Mouse (Mus musculus) myocyte (in vitro differentiated cells): ENCODE measurements around the gene Hs2st1. TPM values are rescaled to one million over a fixed set of nuclear protein-coding genes. Genes with fewer than 3 reads are reported as not detected.
A peak's percentile ranks its signal among the peaks of the same experiment; 100 is the strongest.

ENCODE experiments used
- H3K27me3 ChIP-seq: one replicate; pipeline ENCODE4 v1.6.1; 2011; ENCODE audit not compliant: control insufficient read depth, insufficient read depth, insufficient read length
- H3K36me3 ChIP-seq: one replicate; pipeline ENCODE4 v1.6.1; 2011; ENCODE audit not compliant: control insufficient read depth, insufficient read depth
- H3K4me2 ChIP-seq: one replicate; pipeline ENCODE4 v1.6.1; 2011; ENCODE audit warnings: low read depth, control low read depth
- H3K4me3 ChIP-seq: one replicate; pipeline ENCODE4 v1.5.1; 2011; ENCODE audit warnings: mild to moderate bottlenecking, control low read depth, moderate library complexity
- H3K79me2 ChIP-seq: one replicate; pipeline ENCODE4 v1.6.1; 2011; ENCODE audit not compliant: control insufficient read depth, insufficient read depth
- H3ac ChIP-seq: one replicate; pipeline ENCODE4 v1.6.1; 2011; ENCODE audit not compliant: control insufficient read depth, insufficient read length
- CEBPB ChIP-seq: IDR thresholded peaks from 2 replicates; pipeline ENCODE4 v1.6.1; 2011; ENCODE audit warnings: mild to moderate bottlenecking, moderate library complexity; ENCODE audit not compliant: poor library complexity, insufficient read depth, severe bottlenecking
- E2F4 ChIP-seq: IDR thresholded peaks from one replicate; pipeline ENCODE4 v1.6.1; 2011; ENCODE audit warnings: mild to moderate bottlenecking, control low read depth, moderate library complexity; ENCODE audit not compliant: insufficient read depth
- MAX ChIP-seq: IDR thresholded peaks from one replicate; pipeline ENCODE4 v1.6.1; 2011; ENCODE audit warnings: low read depth, mild to moderate bottlenecking, control low read depth
- MYOD1 ChIP-seq, 3 experiments: IDR thresholded peaks; one replicate each; pipeline ENCODE4 v1.6.1; 2011; ENCODE audit warnings: control low read depth in 2 of 3, low read depth in 2 of 3, mild to moderate bottlenecking in 2 of 3, moderate library complexity in 1 of 3; ENCODE audit not compliant: insufficient read length in 2 of 3, control insufficient read depth in 1 of 3
- MYOG ChIP-seq, 3 experiments: IDR thresholded peaks; one replicate each; pipeline ENCODE4 v1.6.1; 2011; ENCODE audit warnings: control low read depth in 2 of 3, low read depth in 2 of 3, mild to moderate bottlenecking in 2 of 3; ENCODE audit not compliant: insufficient read length in 2 of 3, control insufficient read depth in 1 of 3, insufficient read depth in 1 of 3
- POLR2A ChIP-seq: IDR thresholded peaks from one replicate; pipeline ENCODE4 v1.6.1; 2011; ENCODE audit warnings: low read depth, mild to moderate bottlenecking, control low read depth, moderate library complexity; ENCODE audit not compliant: insufficient read length
- POLR2AphosphoS2 ChIP-seq: IDR thresholded peaks from one replicate; pipeline ENCODE4 v1.6.1; 2011; ENCODE audit warnings: low read depth, control low read depth; ENCODE audit not compliant: insufficient read length
- REST ChIP-seq: IDR thresholded peaks from one replicate; pipeline ENCODE4 v1.6.1; 2011; ENCODE audit warnings: mild to moderate bottlenecking, control low read depth, moderate library complexity; ENCODE audit not compliant: insufficient read depth, insufficient read length
- SRF ChIP-seq: IDR thresholded peaks from one replicate; pipeline ENCODE4 v1.6.1; 2011; ENCODE audit warnings: low read depth; ENCODE audit not compliant: control insufficient read depth, insufficient read length
- TCF12 ChIP-seq: IDR thresholded peaks from one replicate; pipeline ENCODE4 v1.6.1; 2011; ENCODE audit warnings: mild to moderate bottlenecking, control low read depth; ENCODE audit not compliant: poor library complexity, insufficient read depth, severe bottlenecking
- TCF3 ChIP-seq: IDR thresholded peaks from one replicate; pipeline ENCODE4 v1.6.1; 2011; ENCODE audit warnings: low read depth, control low read depth; ENCODE audit not compliant: insufficient read length
- USF1 ChIP-seq: IDR thresholded peaks from one replicate; pipeline ENCODE4 v1.6.1; 2011; ENCODE audit warnings: low read depth, mild to moderate bottlenecking, control low read depth, moderate library complexity
- polyA plus RNA-seq: library from polyadenylated mRNA; unstranded; fragments of >200 nt; fragmentation: generic; extraction: Trizol; gene quantifications from one replicate; pipeline ENCODE4 v1.2.1, GENCODE M21; 2012; ENCODE audit warnings: missing spikeins

Hs2st1 gene
- polyA plus RNA-seq, 1 experiment: 16.2 TPM

- Histone ChIP-seq H3K36me3 (no peaks in the 10 kb centered on the region), H3K27me3 (no peaks in the 10 kb centered on the region), H3K79me2 (peaks cover 56% of the 10 kb centered on the region), H3ac (no peak overlapping the region), H3K4me3 (no peak overlapping the region), H3K4me2 (no peak overlapping the region)
- no peak for TF ChIP-seq POLR2AphosphoS2
- TF ChIP-seq SRF: no peak
- TF ChIP-seq TCF3: no peak
- no peak for TF ChIP-seq MAX
Observed at GRCm38 (mm10) chr3:144510724-144511123, 59.3 kb downstream of the Hs2st1 start.

- H3K36me3 ChIP-seq: no peaks in the 10 kb centered on the region
Observed at GRCm38 (mm10) chr3:144508342-144508741, 61.6 kb downstream of the Hs2st1 start.

GRCm38 (mm10) chr3:144507885-144508284, 62.1 kb downstream of the Hs2st1 start:
- no peak overlapping the region for H3K4me2 ChIP-seq

More at GRCm38 (mm10) chr3:144508342-144508741, 61.6 kb downstream of the Hs2st1 start:
- H3K79me2 ChIP-seq: peaks cover 64% of the 10 kb centered on the region
- H3K27me3 ChIP-seq: no peaks in the 10 kb centered on the region
- no peak overlapping the region for H3ac ChIP-seq
- TF ChIP-seq REST (no peak), POLR2AphosphoS2 (no peak), TCF12 (no peak), MAX (no peak), TCF3 (no peak), POLR2A (no peak), E2F4 (no peak), MYOG (IDR thresholded peaks at IDR 0.05; ENCODE audit: control insufficient read depth in 1 of 3, insufficient read depth in 1 of 3, insufficient read length in 2 of 3, low read depth in 2 of 3) (no peak), USF1 (no peak)
- H3K4me3 ChIP-seq: no peak overlapping the region
- no peak overlapping the region for H3K4me2 ChIP-seq

GRCm38 (mm10) chr3:144506213-144506612, 63.8 kb downstream of the Hs2st1 start:
- peak; percentile 75 for TF ChIP-seq USF1
- TF ChIP-seq MYOG (IDR thresholded peaks at IDR 0.05; ENCODE audit: control insufficient read depth in 1 of 3, insufficient read depth in 1 of 3, insufficient read length in 2 of 3, low read depth in 2 of 3): peak in 2 of 3 experiments; percentile 76 to 78
- peak; percentile 74 for TF ChIP-seq TCF12
- no peak for TF ChIP-seq E2F4
- no peak for TF ChIP-seq POLR2A
- TF ChIP-seq MYOD1 (IDR thresholded peaks at IDR 0.05; ENCODE audit: control insufficient read depth in 1 of 3, insufficient read length in 2 of 3, low read depth in 2 of 3): peak; percentile 86 to 92 (median 88)
- no peak for TF ChIP-seq CEBPB
- peak; percentile 15 for TF ChIP-seq SRF
- TF ChIP-seq REST: no peak
- TF ChIP-seq MAX: no peak
- TF ChIP-seq TCF3: peak; percentile 27
- TF ChIP-seq POLR2AphosphoS2: no peak
- no peak overlapping the region for H3ac ChIP-seq
- H3K4me2 ChIP-seq: peak overlapping the region; percentile 76
- H3K27me3 ChIP-seq: no peaks in the 10 kb centered on the region
- H3K4me3 ChIP-seq: no peak overlapping the region
- H3K36me3 ChIP-seq: no peaks in the 10 kb centered on the region
- peaks cover 75% of the 10 kb centered on the region for H3K79me2 ChIP-seq

More at GRCm38 (mm10) chr3:144507885-144508284, 62.1 kb downstream of the Hs2st1 start:
- Histone ChIP-seq H3K27me3 (no peaks in the 10 kb centered on the region), H3K36me3 (no peaks in the 10 kb centered on the region), H3ac (no peak overlapping the region), H3K79me2 (peaks cover 68% of the 10 kb centered on the region), H3K4me3 (no peak overlapping the region)
- TF ChIP-seq CEBPB (no peak), POLR2AphosphoS2 (no peak), TCF3 (no peak), MYOG (IDR thresholded peaks at IDR 0.05; ENCODE audit: control insufficient read depth in 1 of 3, insufficient read depth in 1 of 3, insufficient read length in 2 of 3, low read depth in 2 of 3) (no peak), USF1 (no peak), MYOD1 (IDR thresholded peaks at IDR 0.05; ENCODE audit: control insufficient read depth in 1 of 3, insufficient read length in 2 of 3, low read depth in 2 of 3) (no peak), SRF (no peak), E2F4 (no peak), TCF12 (no peak), MAX (no peak), POLR2A (no peak), REST (no peak)

GRCm38 (mm10) chr3:144501930-144502329, 68.1 kb downstream of the Hs2st1 start:
- no peak for TF ChIP-seq TCF3
- H3K27me3 ChIP-seq: no peaks in the 10 kb centered on the region
- no peak overlapping the region for H3K4me2 ChIP-seq
- H3K79me2 ChIP-seq: peaks cover 83% of the 10 kb centered on the region
- no peak overlapping the region for H3K4me3 ChIP-seq
- H3ac ChIP-seq: no peak overlapping the region
- H3K36me3 ChIP-seq: no peaks in the 10 kb centered on the region
